Mouse (Mus musculus): ENCODE results near the gene Rpl6. TPM values are rescaled to one million over a fixed set of nuclear protein-coding genes. Genes with fewer than 3 reads are reported as not detected.

Rpl6 gene
- polyA plus RNA-seq, 1 experiment from 2014 or later, result 368 TPM

DNA sequence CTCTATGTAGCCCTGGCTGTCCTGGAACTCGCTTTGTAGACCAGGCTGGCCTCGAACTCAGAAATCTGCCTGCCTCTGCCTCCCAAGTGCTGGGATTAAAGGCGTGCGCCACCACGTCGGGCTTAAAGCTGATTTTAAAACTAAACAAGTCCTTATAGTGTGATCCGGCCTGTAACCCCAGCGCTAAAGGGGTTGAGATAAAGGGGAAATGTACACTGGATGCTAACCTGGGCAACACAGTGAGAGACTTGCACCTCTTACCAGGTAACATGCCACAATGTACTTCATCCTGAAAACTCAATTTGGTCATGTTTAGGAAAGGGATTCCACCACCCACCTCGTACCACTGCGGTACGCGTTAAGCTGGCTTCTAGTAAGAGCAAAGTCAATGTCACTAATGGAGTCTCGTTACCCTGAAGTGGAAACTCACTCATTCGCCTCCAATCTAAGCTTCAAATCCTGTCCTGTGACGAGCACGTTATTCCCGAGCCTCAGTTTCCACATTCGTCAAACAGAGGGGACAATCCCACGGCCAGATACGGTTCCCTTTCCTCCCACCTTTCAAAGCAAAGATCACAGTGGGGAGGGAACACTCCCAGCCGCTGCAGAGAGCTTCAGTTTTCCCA lies 14.0 kb upstream of the Rpl6 start:
- Histone ChIP-seq H3K9ac (replicated peaks; ENCODE audit: low read depth, low read length) (peak overlapping the region; percentile 95), H3K36me3 (ENCODE audit: control insufficient read depth, insufficient read depth, low read length) (no peaks in the 10 kb centered on the region), H3K4me2 (ENCODE audit: low read depth, low read length) (peak overlapping the region; percentile 87), H3K4me3 (ENCODE audit: low read depth, low read length) (peak overlapping the region; percentile 87), H3K27me3 (ENCODE audit: control insufficient read depth, insufficient read depth, low read length) (peaks cover 2% of the 10 kb centered on the region; the same call in 1 of the 2 replicates), H3K4me1 (ENCODE audit: control insufficient read depth, insufficient read depth, low read length) (peaks cover 23% of the 10 kb centered on the region), H3K9me3 (ENCODE audit: control insufficient read depth, low read length) (no peaks in the 10 kb centered on the region), H3K27ac (ENCODE audit: low read depth, low read length) (peak overlapping the region; percentile 78)
- 31% methylated on average over 21 of the region's 21 CpGs for WGBS
- ATAC-seq (ENCODE audit: low read depth), result no peak

DNA sequence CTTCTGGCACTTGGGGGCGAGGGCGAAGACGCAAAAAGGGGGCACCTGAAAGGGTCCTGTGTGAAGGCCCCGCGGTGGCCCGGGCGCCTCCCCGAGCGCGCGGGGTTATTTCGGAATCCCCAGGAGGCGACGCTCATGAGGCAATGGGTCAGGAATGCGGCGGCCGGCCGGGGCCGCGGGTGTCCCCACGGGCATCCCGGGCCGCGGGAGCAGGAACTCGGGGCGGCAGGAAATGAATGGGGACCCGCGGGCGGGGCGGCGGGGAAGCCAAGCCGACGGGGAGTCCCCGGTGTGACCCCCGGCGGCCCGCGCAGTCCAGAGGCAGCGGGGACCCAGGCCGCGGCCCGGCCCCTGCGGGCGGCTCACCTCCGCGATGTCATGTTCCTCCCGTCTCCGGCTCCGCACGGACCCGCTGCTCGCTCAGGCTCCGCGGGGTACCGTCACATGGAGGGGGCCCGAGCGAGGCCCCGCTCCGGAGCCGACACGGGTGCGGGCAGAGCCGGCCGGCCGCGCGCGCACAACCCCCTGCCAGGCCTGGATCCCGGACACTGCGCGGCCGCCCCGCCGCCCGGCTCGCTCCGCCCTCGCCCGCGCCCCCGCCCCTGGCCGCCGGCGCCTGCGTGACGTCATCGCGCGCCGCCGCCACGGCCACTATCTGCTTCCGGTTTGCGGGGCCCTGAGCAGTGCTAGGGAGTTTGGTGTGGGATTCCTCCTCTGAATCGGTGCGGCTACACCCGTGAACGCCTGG lies 13.3 kb upstream of the Rpl6 start, which contains the start of gene Ptpn11:
Gene Ptpn11, minus strand, starts transcription at position 562 of the 748 bp plus-strand sequence.
- WGBS, result under 1% methylated on average over 53 of the region's 98 CpGs
- Histone ChIP-seq H3K27ac (ENCODE audit: low read depth, low read length) (peak within 1 kb of the TSS; percentile 78), H3K4me3 (ENCODE audit: low read depth, low read length) (peak within 1 kb of the TSS; percentile 87), H3K27me3 (ENCODE audit: control insufficient read depth, insufficient read depth, low read length) (peaks cover 2% of the 10 kb centered on the region; the same call in 1 of the 2 replicates), H3K36me3 (ENCODE audit: control insufficient read depth, insufficient read depth, low read length) (no peaks in the 10 kb centered on the region), H3K4me1 (ENCODE audit: control insufficient read depth, insufficient read depth, low read length) (peaks cover 20% of the 10 kb centered on the region), H3K9ac (replicated peaks; ENCODE audit: low read depth, low read length) (peak within 1 kb of the TSS; percentile 95), H3K4me2 (ENCODE audit: low read depth, low read length) (peak within 1 kb of the TSS; percentile 87), H3K9me3 (ENCODE audit: control insufficient read depth, low read length) (no peaks in the 10 kb centered on the region)
- ATAC-seq (ENCODE audit: low read depth), result peak; percentile 95

DNA sequence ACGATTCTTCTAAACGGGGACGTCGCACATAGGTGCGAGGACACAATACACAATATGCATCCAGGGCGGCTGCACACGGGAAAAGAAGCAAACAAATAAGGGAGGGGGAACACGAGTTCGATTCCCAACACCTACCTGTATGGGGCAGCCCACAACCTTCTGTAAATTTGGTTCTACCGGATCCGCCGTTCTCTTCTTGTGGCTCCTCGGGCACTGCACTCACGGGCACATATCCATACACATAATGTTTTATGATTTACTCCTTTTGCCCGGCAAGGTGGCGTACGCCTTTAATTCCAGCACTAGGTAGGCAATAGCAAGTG lies 12.7 kb upstream of the Rpl6 start:
- H3K27ac ChIP-seq (ENCODE audit: low read depth, low read length), result peak overlapping the region; percentile 78
- H3K36me3 ChIP-seq (ENCODE audit: control insufficient read depth, insufficient read depth, low read length), result no peaks in the 10 kb centered on the region
- H3K9me3 ChIP-seq (ENCODE audit: control insufficient read depth, low read length), result no peaks in the 10 kb centered on the region
- 9% methylated on average over 17 of the region's 17 CpGs for WGBS
- H3K4me1 ChIP-seq (ENCODE audit: control insufficient read depth, insufficient read depth, low read length), result peaks cover 20% of the 10 kb centered on the region
- H3K9ac ChIP-seq (replicated peaks; ENCODE audit: low read depth, low read length), result peak overlapping the region; percentile 95
- peaks cover 2% of the 10 kb centered on the region; the same call in 1 of the 2 replicates for H3K27me3 ChIP-seq (ENCODE audit: control insufficient read depth, insufficient read depth, low read length)
- peak overlapping the region; percentile 87 for H3K4me2 ChIP-seq (ENCODE audit: low read depth, low read length)
- peak; percentile 57 for ATAC-seq (ENCODE audit: low read depth)
- peak overlapping the region; percentile 87 for H3K4me3 ChIP-seq (ENCODE audit: low read depth, low read length)

DNA sequence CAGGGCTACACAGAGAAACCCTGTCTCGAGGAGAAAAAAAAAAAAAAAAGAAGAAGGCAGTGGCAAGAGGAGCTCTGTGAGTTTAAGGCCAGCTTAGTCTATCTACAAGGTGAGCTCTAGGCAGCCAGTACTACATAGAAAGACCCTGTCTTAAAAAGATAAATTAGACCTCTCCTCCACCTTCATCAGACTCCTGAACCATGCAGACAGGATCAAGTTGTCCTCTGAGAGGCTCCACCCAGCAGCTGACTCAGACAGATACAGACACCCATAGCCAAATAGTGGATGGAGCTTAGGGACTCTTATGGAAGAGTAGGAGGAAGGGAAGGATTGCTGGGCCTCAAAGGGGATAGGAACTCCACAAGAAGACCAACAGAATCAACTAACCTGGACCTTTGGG lies 10.1 kb upstream of the Rpl6 start:
- peaks cover 2% of the 10 kb centered on the region; the same call in 1 of the 2 replicates for H3K27me3 ChIP-seq (ENCODE audit: control insufficient read depth, insufficient read depth, low read length)
- no peak overlapping the region for H3K4me2 ChIP-seq (ENCODE audit: low read depth, low read length)
- WGBS, result 60% methylated on average over 1 of the region's 1 CpGs
- no peaks in the 10 kb centered on the region for H3K36me3 ChIP-seq (ENCODE audit: control insufficient read depth, insufficient read depth, low read length)
- H3K9ac ChIP-seq (replicated peaks; ENCODE audit: low read depth, low read length), result no peak overlapping the region
- H3K4me1 ChIP-seq (ENCODE audit: control insufficient read depth, insufficient read depth, low read length), result peaks cover 2% of the 10 kb centered on the region
- ATAC-seq (ENCODE audit: low read depth), result no peak
- H3K27ac ChIP-seq (ENCODE audit: low read depth, low read length), result no peak overlapping the region
- no peaks in the 10 kb centered on the region for H3K9me3 ChIP-seq (ENCODE audit: control insufficient read depth, low read length)
- no peak overlapping the region for H3K4me3 ChIP-seq (ENCODE audit: low read depth, low read length)

DNA sequence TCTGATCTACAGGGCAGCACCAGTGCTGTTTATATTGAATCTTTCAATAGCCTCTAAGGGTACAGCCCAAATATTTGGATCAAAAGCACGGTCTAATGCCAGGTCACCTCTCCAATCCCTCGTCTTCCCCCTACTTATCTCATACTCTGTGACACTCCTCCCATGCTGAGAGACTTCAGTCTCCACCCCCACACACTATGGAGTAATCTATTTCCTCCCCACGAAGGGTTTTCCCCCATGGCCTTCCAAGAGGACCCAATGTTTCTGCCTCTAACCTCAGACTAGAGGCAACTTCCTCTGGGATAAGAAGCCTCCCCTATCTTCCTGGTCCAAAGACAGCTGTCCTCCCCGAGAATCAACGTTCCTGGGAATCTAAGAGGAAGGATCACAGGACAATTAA lies 7.5 kb upstream of the Rpl6 start:
- Histone ChIP-seq H3K27ac (ENCODE audit: low read depth, low read length) (no peak overlapping the region), H3K27me3 (ENCODE audit: control insufficient read depth, insufficient read depth, low read length) (no peaks in the 10 kb centered on the region), H3K4me1 (ENCODE audit: control insufficient read depth, insufficient read depth, low read length) (no peaks in the 10 kb centered on the region), H3K4me2 (ENCODE audit: low read depth, low read length) (no peak overlapping the region), H3K36me3 (ENCODE audit: control insufficient read depth, insufficient read depth, low read length) (no peaks in the 10 kb centered on the region), H3K4me3 (ENCODE audit: low read depth, low read length) (no peak overlapping the region), H3K9me3 (ENCODE audit: control insufficient read depth, low read length) (no peaks in the 10 kb centered on the region), H3K9ac (replicated peaks; ENCODE audit: low read depth, low read length) (no peak overlapping the region)
- 47% methylated on average over 5 of the region's 5 CpGs for WGBS
- no peak for ATAC-seq (ENCODE audit: low read depth)

DNA sequence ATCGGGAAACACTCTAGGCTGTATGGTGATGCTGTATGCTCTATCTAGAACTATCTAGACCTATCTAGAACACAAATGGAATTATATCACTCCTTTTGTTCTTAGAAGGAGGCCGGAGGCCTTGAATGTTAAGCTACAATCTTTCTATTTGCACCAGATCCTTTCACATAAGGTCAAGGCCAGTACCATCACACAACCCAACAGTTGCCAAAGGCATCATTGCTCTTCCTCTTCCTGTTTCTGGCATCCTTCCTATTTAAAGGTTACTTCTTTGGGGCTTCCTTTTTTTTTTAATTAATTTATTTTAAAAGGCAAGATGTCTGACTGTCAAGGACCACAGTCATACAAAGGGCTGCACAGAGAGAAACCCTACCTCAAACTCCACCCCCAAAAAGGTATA lies 6.9 kb upstream of the Rpl6 start:
- Histone ChIP-seq H3K9me3 (ENCODE audit: control insufficient read depth, low read length) (no peaks in the 10 kb centered on the region), H3K9ac (replicated peaks; ENCODE audit: low read depth, low read length) (no peak overlapping the region), H3K4me2 (ENCODE audit: low read depth, low read length) (no peak overlapping the region), H3K4me1 (ENCODE audit: control insufficient read depth, insufficient read depth, low read length) (no peaks in the 10 kb centered on the region), H3K4me3 (ENCODE audit: low read depth, low read length) (no peak overlapping the region), H3K36me3 (ENCODE audit: control insufficient read depth, insufficient read depth, low read length) (no peaks in the 10 kb centered on the region), H3K27me3 (ENCODE audit: control insufficient read depth, insufficient read depth, low read length) (no peaks in the 10 kb centered on the region), H3K27ac (ENCODE audit: low read depth, low read length) (no peak overlapping the region)
- WGBS, result 87% methylated on average over 2 of the region's 2 CpGs
- no peak for ATAC-seq (ENCODE audit: low read depth)

DNA sequence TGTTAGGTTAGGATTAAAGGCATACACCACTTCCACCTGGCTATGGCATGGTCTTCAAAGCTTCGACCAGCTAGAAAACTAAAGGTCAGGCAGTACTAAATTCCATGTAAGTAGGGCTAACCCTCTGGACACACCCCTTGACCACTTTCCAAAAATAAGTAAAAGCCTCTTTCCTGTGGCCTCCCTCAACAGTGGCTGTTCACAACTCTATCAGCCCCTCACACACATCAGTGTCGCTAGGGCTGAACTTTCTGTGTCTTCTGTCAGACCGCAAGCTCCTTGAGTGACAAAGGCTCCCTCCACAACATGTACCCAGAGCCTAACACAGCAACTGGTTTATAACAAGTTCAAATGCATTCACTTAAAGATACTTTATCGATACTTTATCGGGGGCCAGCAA lies 5.9 kb upstream of the Rpl6 start:
- Histone ChIP-seq H3K36me3 (ENCODE audit: control insufficient read depth, insufficient read depth, low read length) (no peaks in the 10 kb centered on the region), H3K4me1 (ENCODE audit: control insufficient read depth, insufficient read depth, low read length) (no peaks in the 10 kb centered on the region), H3K9me3 (ENCODE audit: control insufficient read depth, low read length) (no peaks in the 10 kb centered on the region), H3K27me3 (ENCODE audit: control insufficient read depth, insufficient read depth, low read length) (no peaks in the 10 kb centered on the region), H3K4me2 (ENCODE audit: low read depth, low read length) (no peak overlapping the region), H3K4me3 (ENCODE audit: low read depth, low read length) (no peak overlapping the region), H3K9ac (replicated peaks; ENCODE audit: low read depth, low read length) (no peak overlapping the region), H3K27ac (ENCODE audit: low read depth, low read length) (no peak overlapping the region)
- WGBS, result 85% methylated on average over 5 of the region's 5 CpGs
- no peak for ATAC-seq (ENCODE audit: low read depth)

DNA sequence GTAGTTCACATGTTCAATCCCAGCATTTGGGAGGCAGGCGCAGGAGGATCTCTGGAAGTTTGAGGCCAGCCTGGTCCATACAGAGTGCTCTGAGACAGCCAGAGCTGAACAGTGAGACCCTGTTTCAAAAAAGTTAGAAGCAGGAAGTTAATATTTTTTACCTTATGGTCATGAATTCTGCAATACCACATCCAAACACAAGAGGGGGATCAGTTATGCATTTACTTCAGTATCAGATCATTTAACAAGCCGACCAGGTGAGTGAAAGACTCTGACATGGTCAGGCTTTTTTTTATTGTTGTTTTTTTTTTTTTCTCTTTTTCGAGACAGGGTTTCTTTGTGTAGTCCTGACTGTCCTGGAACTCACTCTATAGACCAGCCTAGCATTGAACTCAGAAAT lies 2.5 kb upstream of the Rpl6 start:
- H3K9me3 ChIP-seq (ENCODE audit: control insufficient read depth, low read length), result no peaks in the 10 kb centered on the region
- H3K4me1 ChIP-seq (ENCODE audit: control insufficient read depth, insufficient read depth, low read length), result peaks cover 8% of the 10 kb centered on the region; the same call in 1 of the 2 replicates
- ATAC-seq (ENCODE audit: low read depth), result no peak
- 0 out of 2 replicates have a peak, but pooled peaks cover 3% of the 10 kb centered on the region for H3K27me3 ChIP-seq (ENCODE audit: control insufficient read depth, insufficient read depth, low read length)
- no peak overlapping the region for H3K4me2 ChIP-seq (ENCODE audit: low read depth, low read length)
- H3K36me3 ChIP-seq (ENCODE audit: control insufficient read depth, insufficient read depth, low read length), result peaks cover 6% of the 10 kb centered on the region; the same call in 1 of the 2 replicates
- H3K4me3 ChIP-seq (ENCODE audit: low read depth, low read length), result no peak overlapping the region
- no peak overlapping the region for H3K27ac ChIP-seq (ENCODE audit: low read depth, low read length)
- 55% methylated on average over 3 of the region's 3 CpGs for WGBS
- H3K9ac ChIP-seq (replicated peaks; ENCODE audit: low read depth, low read length), result no peak overlapping the region

DNA sequence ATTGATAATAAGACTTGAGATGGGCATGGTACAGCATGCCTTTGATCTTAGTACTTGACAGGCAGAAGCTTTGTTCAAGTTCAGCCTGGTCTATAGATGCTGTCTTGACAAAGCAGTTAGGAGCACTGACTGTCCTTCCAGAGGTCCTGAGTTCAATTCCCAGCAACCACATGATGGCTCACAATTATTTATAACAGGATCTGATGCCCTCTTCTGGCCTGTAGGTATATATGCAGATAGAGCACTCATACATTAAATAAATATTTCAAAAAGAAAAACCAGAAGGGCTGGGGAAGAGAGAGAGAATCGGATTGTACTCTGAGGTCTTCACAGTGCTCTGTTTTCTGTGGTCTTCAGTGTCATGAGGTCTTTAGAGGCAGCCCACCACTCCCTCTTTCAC lies 1.8 kb upstream of the Rpl6 start:
- H3K27me3 ChIP-seq (ENCODE audit: control insufficient read depth, insufficient read depth, low read length), result 0 out of 2 replicates have a peak, but pooled peaks cover 3% of the 10 kb centered on the region
- no peak for ATAC-seq (ENCODE audit: low read depth)
- no peak overlapping the region for H3K27ac ChIP-seq (ENCODE audit: low read depth, low read length)
- H3K4me1 ChIP-seq (ENCODE audit: control insufficient read depth, insufficient read depth, low read length), result peaks cover 8% of the 10 kb centered on the region; the same call in 1 of the 2 replicates
- no peak overlapping the region for H3K4me2 ChIP-seq (ENCODE audit: low read depth, low read length)
- H3K36me3 ChIP-seq (ENCODE audit: control insufficient read depth, insufficient read depth, low read length), result peaks cover 11% of the 10 kb centered on the region
- no peak overlapping the region for H3K9ac ChIP-seq (replicated peaks; ENCODE audit: low read depth, low read length)
- H3K9me3 ChIP-seq (ENCODE audit: control insufficient read depth, low read length), result no peaks in the 10 kb centered on the region
- WGBS, result 76% methylated on average over 1 of the region's 1 CpGs
- H3K4me3 ChIP-seq (ENCODE audit: low read depth, low read length), result no peak overlapping the region

Data from neural tube, embryonic 14.5 days (tissue).